Comparison of ENCODE assay signal across 8 mouse cellular contexts in the genomic region with DNA sequence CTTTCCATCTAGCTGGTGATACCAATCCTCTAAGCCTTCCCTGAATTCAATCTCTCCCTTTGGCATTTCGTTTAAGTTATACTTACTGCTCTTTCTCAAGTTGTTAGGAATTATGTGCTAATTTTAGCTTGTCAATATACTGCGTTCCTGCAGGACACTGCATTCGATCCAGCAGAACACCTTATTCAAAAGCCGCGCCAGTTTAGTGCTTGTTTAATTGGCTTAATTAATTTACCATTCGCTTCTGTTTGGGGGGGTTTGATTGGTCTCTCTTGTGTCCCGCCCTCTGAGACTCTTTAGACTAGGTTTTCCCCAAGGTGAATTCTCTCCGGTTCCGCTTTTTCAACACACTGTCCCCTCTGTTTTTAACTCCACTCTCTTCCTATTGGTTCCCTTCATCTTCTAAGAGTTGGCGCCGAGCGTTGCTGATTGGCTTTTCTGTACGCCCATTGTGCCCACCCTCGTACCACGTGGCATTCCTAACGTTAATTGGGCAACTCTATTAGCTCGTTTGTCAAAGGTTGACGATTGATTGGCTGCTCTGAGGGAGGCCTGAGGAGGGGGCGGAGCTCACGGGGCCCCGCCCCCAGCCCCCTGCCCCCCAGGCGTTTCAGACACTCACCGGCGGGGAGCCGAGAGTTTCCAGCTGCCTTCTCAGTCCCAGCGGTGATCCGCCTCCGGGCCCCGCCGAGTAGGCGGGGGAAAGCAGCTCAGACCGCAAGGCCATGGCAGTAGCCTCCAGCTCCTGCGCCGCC. TPM values are rescaled to one million over a fixed set of nuclear protein-coding genes. Genes with fewer than 3 reads are reported as not detected.
DNase-seq lines count a peak whose midpoint lies in the region; ATAC-seq lines count a peak whose summit lies in the region.

Gene Tesk2, plus strand, starts transcription at position 606 of the 755 bp plus-strand sequence.

- intact Hi-C loops in left cerebral cortex, postnatal 14 days (cut with DNase I), result loop anchor here (5.0 kb wide), 1 partner anchor 267 kb away; no protein-coding TSS in a partner anchor

- peak; percentile 97 for ATAC-seq in intestine, embryonic 14.5 days (replicated peaks; ENCODE audit: low FRiP score, low TSS enrichment, low read depth)

- peak; percentile 78 to 80 for DNase-seq in adrenal gland, adult 18-20 months (ENCODE audit: low spot score in 2 of 2)
- peak; percentile 99 for DNase-seq in embryo, embryonic 11 days
- peak; percentile 94 for DNase-seq in gastrocnemius, postnatal 25 days
- peak; percentile 92 for DNase-seq in intestine, embryonic 14.5 days (ENCODE audit: low spot score)
- DNase-seq in left cerebral cortex, postnatal 14 days (ENCODE audit: low spot score in 2 of 2), result peak; percentile 95 to 98
- DNase-seq in mesoderm, embryonic 11.5 days (ENCODE audit: low read depth, low spot score), result peak; percentile 98
- DNase-seq in right cerebral cortex, postnatal 36 days (ENCODE audit: low spot score in 2 of 2), result peak; percentile 93 to 96
- peak; percentile 97 for DNase-seq in yolk sac, embryonic 10.5 days (ENCODE audit: low spot score)

- peak within 1 kb of the TSS; percentile 86 for H3K4me2 ChIP-seq in intestine, embryonic 14.5 days (ENCODE audit: low read length)

- H3K9ac ChIP-seq in intestine, embryonic 14.5 days (ENCODE audit: low read length), result peak within 1 kb of the TSS; percentile 75

- 0 out of 2 replicates have a peak, but pooled peaks cover 3% of the 10 kb centered on the region for H3K36me3 ChIP-seq in intestine, embryonic 14.5 days (ENCODE audit: control insufficient read depth, insufficient read depth, low read length)

- H3K9me3 ChIP-seq in intestine, embryonic 14.5 days (ENCODE audit: control insufficient read depth, low read length), result no peaks in the 10 kb centered on the region

- under 1% methylated on average over 30 of the region's 34 CpGs for WGBS in intestine, embryonic 14.5 days

- peaks cover 9% of the 10 kb centered on the region for H3K4me1 ChIP-seq in intestine, embryonic 14.5 days (replicated peaks; ENCODE audit: control insufficient read depth, insufficient read depth, low read length)

- peak within 1 kb of the TSS; percentile 79 for H3K4me3 ChIP-seq in intestine, embryonic 14.5 days (ENCODE audit: low read depth, low read length)

- peak within 1 kb of the TSS; percentile 74 for H3K27ac ChIP-seq in intestine, embryonic 14.5 days (ENCODE audit: low read depth)

- no peaks in the 10 kb centered on the region for H3K27me3 ChIP-seq in intestine, embryonic 14.5 days (replicated peaks; ENCODE audit: control insufficient read depth, insufficient read depth, low read length)

RNA-seq across cellular contexts. Expression of gene Tesk2, which starts in this region (rescaled TPM):
- total RNA-seq in adrenal gland, adult 18-20 months (2021), result 1 to 10 TPM; 2.6 to 2.7 TPM
- total RNA-seq in gastrocnemius, postnatal 25 days (2021), result 1 to 10 TPM; 1.3 to 1.5 TPM
- 8.3 TPM in 2 replicates for polyA plus RNA-seq in intestine, embryonic 14.5 days (2014; fragmentation: Nextera tagmentation; extraction: Ambion mirVana)
- 1 to 10 TPM; 4.1 to 4.8 TPM for total RNA-seq in left cerebral cortex, postnatal 14 days (2021)

Comparison
In these comparisons a context has a peak if more than half of its experiments do, and no peak if none do; other contexts are left out.
1. Peak in every context shown above with its lines: DNase-seq, ATAC-seq, H3K4me3 ChIP-seq and H3K27ac ChIP-seq.